Mouse (Mus musculus) midbrain, embryonic 12.5 days (tissue): ENCODE measurements around the gene Fastkd1. TPM values are rescaled to one million over a fixed set of nuclear protein-coding genes. Genes with fewer than 3 reads are reported as not detected.
"Not testable (repeated sequence)": the region's sequence is repeated elsewhere in the genome, so short reads cannot be mapped to it uniquely, and the experiment has no call there.

ENCODE experiments used
- ATAC-seq: fragments of 200-750 bp; cut with Nextera tagmentation; 2 replicates; pipeline ENCODE4 v1.8.0; 2017; ENCODE audit warnings: low read depth, moderate TSS enrichment, moderate library complexity; ENCODE audit not compliant: low FRiP score
- H3K27ac ChIP-seq: fragments of 300-500 bp; sonication (generic); replicated peaks from 2 replicates; pipeline ENCODE4 v1.5.1; 2016; ENCODE audit warnings: mild to moderate bottlenecking
- H3K27me3 ChIP-seq: fragments of 300-500 bp; sonication (generic); 2 replicates; pipeline ENCODE4 v1.6.1; 2016; ENCODE audit warnings: mild to moderate bottlenecking
- H3K36me3 ChIP-seq: fragments of 300-500 bp; sonication (generic); 2 replicates; pipeline ENCODE4 v1.6.1; 2016
- H3K4me1 ChIP-seq: fragments of 300-500 bp; sonication (generic); 2 replicates; pipeline ENCODE4 v1.6.1; 2016
- H3K4me2 ChIP-seq: fragments of 300-500 bp; sonication (generic); replicated peaks from 2 replicates; pipeline ENCODE4 v1.6.1; 2016; ENCODE audit warnings: mild to moderate bottlenecking, moderate library complexity
- H3K4me3 ChIP-seq: fragments of 300-500 bp; sonication (generic); 2 replicates; pipeline ENCODE4 v1.5.1; 2016; ENCODE audit warnings: mild to moderate bottlenecking
- H3K9ac ChIP-seq: fragments of 300-500 bp; sonication (generic); replicated peaks from 2 replicates; pipeline ENCODE4 v1.6.1; 2016; ENCODE audit warnings: mild to moderate bottlenecking, moderate library complexity
- H3K9me3 ChIP-seq: fragments of 300-500 bp; sonication (generic); 2 replicates; pipeline ENCODE4 v1.6.1; 2016; ENCODE audit warnings: mild to moderate bottlenecking
- WGBS: fragments of 180-500 bp; shearing (Covaris S2); methylation state at CpG from one replicate; pipeline ENCODE4 v1.1.7; 2016; 5-methylcytosine and 5-hydroxymethylcytosine counted together
- polyA plus RNA-seq: library from polyadenylated mRNA; unstranded; fragments of >200 nt; fragmentation: Nextera tagmentation; extraction: Ambion mirVana; gene quantifications from 2 replicates; pipeline ENCODE4 v1.2.1, GENCODE M21; 2016

Fastkd1 gene
- polyA plus RNA-seq, 1 experiment from 2014 or later: 16.2 TPM

DNA sequence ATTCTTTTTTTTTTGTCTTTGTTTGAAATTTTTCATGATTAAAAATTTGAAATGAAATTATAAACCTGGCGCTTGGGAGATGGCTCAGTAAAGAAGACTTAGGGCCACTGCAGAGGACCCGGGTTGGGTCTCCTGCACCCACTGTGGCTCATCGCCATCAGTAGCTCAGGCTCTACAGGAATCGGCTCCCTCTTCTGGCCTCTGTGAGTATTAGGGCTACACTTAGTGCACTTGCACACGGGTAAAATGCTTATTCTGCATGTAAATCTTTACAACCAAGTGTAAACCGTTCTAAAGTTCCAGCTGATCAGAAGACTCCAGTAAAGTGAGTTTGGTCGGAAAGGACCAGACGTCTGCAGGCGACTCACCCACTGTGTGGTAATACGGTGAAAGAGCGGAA is 19.8 kb downstream of the Fastkd1 start:
- 94% methylated on average over 11 of the region's 11 CpGs for WGBS
- Histone ChIP-seq H3K27me3 (no peaks in the 10 kb centered on the region), H3K27ac (no peak overlapping the region), H3K4me1 (no peaks in the 10 kb centered on the region), H3K9ac (no peak overlapping the region), H3K4me3 (no peak overlapping the region), H3K4me2 (no peak overlapping the region), H3K36me3 (peaks cover 62% of the 10 kb centered on the region), H3K9me3 (no peaks in the 10 kb centered on the region)
- ATAC-seq: no peak

GRCm38 (mm10) chr2:69690843-69691242 is 22.5 kb downstream of the Fastkd1 start:
- H3K9ac ChIP-seq: no peak overlapping the region
- H3K36me3 ChIP-seq: peaks cover 64% of the 10 kb centered on the region
- ATAC-seq: no peak
- no peaks in the 10 kb centered on the region for H3K9me3 ChIP-seq
- no peak overlapping the region for H3K27ac ChIP-seq
- 92% methylated on average over 6 of the region's 6 CpGs for WGBS
- no peak overlapping the region for H3K4me2 ChIP-seq
- H3K4me3 ChIP-seq: no peak overlapping the region
- H3K27me3 ChIP-seq: peaks cover 11% of the 10 kb centered on the region; the same call in 1 of the 2 replicates
- H3K4me1 ChIP-seq: no peaks in the 10 kb centered on the region

GRCm38 (mm10) chr2:69690214-69690613 is 23.1 kb downstream of the Fastkd1 start:
- Histone ChIP-seq H3K36me3 (peaks cover 64% of the 10 kb centered on the region), H3K4me1 (no peaks in the 10 kb centered on the region), H3K4me3 (no peak overlapping the region), H3K27me3 (peaks cover 15% of the 10 kb centered on the region), H3K27ac (no peak overlapping the region), H3K4me2 (no peak overlapping the region), H3K9ac (no peak overlapping the region), H3K9me3 (no peaks in the 10 kb centered on the region)
- ATAC-seq: no peak
- WGBS: 91% methylated on average over 3 of the region's 3 CpGs

- H3K4me2 ChIP-seq: no peak overlapping the region
- no peak overlapping the region for H3K9ac ChIP-seq
- H3K27ac ChIP-seq: no peak overlapping the region
- H3K9me3 ChIP-seq: no peaks in the 10 kb centered on the region
- H3K4me3 ChIP-seq: no peak overlapping the region
- 97% methylated on average over 3 of the region's 3 CpGs for WGBS
- H3K4me1 ChIP-seq: peaks cover 14% of the 10 kb centered on the region
- ATAC-seq: no peak
- peaks cover 31% of the 10 kb centered on the region for H3K36me3 ChIP-seq
- peaks cover 45% of the 10 kb centered on the region for H3K27me3 ChIP-seq
Observed at GRCm38 (mm10) chr2:69684488-69684887, 28.8 kb downstream of the Fastkd1 start.

DNA sequence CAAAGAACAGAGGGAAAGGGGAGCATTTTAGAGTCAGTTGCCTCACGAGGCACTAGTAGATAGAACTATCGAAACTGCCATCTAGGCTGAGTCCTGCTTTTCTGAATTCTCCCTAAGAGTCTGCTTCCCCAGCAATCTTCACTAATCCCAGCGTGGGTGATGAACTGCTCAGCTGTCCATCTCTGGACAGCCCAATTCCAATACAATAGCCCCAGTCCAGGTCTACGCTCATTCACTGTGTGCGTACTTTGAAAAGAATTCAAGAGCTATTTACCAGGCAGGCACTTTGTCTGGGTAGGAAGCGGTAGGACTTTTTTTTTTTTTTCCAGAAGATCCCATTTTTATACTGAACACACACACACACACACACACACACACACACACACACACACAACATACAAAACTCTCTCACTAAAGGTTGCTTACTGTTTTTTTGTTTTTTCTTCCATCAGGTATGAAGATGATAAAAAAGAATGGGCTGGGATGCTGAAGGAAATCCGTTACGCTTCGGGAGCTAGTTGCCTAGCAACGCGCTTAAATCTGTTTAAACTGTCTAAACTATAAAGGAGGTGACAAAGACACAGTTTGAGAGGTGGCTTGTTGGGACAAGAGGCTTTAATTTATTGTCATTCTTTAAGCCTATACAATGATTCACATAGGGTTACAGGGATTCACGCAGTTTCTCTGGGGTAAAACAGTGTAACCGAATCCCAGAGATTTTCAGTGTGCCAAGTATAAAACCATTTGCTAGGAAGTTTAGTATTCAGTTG is 30.1 kb downstream of the Fastkd1 start:
- no peaks in the 10 kb centered on the region for H3K9me3 ChIP-seq
- peak overlapping the region; percentile 27 for H3K4me2 ChIP-seq
- peaks cover 21% of the 10 kb centered on the region for H3K36me3 ChIP-seq
- no peak overlapping the region for H3K9ac ChIP-seq
- no peak overlapping the region; the same call in 1 of the 2 replicates for H3K4me3 ChIP-seq
- peaks cover 46% of the 10 kb centered on the region for H3K27me3 ChIP-seq
- WGBS: 17% methylated on average over 13 of the region's 13 CpGs
- ATAC-seq: peak; percentile 76; the same call in 1 of the 2 replicates
- H3K27ac ChIP-seq: peak overlapping the region; percentile 50; the same call in 1 of the 2 replicates
- peaks cover 14% of the 10 kb centered on the region for H3K4me1 ChIP-seq

- no peaks in the 10 kb centered on the region for H3K9me3 ChIP-seq
- H3K27ac ChIP-seq: no peak overlapping the region
- H3K36me3 ChIP-seq: peaks cover 10% of the 10 kb centered on the region
- no peak overlapping the region for H3K9ac ChIP-seq
- WGBS: 87% methylated on average over 4 of the region's 4 CpGs
- H3K27me3 ChIP-seq: peaks cover 39% of the 10 kb centered on the region
- H3K4me3 ChIP-seq: no peak overlapping the region
- no peak overlapping the region for H3K4me2 ChIP-seq
- H3K4me1 ChIP-seq: peaks cover 14% of the 10 kb centered on the region
- ATAC-seq: no peak
Observed at GRCm38 (mm10) chr2:69681931-69682330, 31.4 kb downstream of the Fastkd1 start.

DNA sequence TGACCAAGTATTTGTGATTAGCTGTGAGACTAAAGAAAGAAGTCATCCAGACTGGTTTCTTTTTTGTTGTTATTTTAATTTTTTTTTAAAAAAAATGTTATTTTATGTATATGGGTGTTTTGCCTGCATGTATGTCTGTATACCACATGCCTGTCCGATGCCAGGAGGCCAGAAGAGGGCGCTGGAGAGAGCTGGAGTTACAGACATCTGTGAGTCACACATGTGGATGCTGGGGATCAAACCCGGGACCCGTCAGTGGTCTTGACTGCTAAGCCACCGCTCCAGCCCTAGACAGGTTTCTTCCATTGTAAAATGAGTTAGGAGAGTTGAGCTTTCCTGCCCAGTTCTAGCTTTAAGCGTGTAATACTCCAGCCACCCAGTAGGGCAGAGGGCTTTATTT is 33.3 kb downstream of the Fastkd1 start:
- peaks cover 4% of the 10 kb centered on the region; the same call in 1 of the 2 replicates for H3K36me3 ChIP-seq
- peaks cover 30% of the 10 kb centered on the region for H3K27me3 ChIP-seq
- H3K9me3 ChIP-seq: no peaks in the 10 kb centered on the region
- no peak overlapping the region for H3K4me3 ChIP-seq
- peaks cover 14% of the 10 kb centered on the region for H3K4me1 ChIP-seq
- H3K27ac ChIP-seq: no peak overlapping the region
- no peak for ATAC-seq
- H3K9ac ChIP-seq: no peak overlapping the region
- no peak overlapping the region for H3K4me2 ChIP-seq
- WGBS: 66% methylated on average over 6 of the region's 6 CpGs

- 84% methylated on average over 2 of the region's 2 CpGs for whole genome bisulfite sequencing
- H3K4me1 ChIP-seq: not testable (repeated sequence)
Observed at GRCm38 (mm10) chr2:69677215-69677614, 36.1 kb downstream of the Fastkd1 start.

DNA sequence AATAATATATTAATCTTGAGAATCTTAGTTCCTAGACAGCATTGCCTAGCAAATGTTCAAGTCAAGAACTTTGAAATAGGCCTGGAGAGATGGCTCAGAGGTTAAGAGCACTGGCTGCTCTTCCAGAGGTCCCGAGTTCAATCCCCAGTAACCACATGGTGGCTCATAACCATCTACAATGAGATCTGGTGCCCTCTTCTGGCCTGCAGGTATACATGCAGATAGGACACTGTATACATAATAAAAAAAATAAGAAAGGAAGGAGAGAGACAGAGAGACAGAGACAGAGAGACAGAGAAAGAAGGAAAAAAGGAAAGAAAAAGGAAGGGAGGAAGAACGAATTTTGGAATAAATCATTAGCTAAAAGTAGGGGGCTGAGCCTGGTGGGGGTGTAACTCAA is 36.6 kb downstream of the Fastkd1 start:
- no peak overlapping the region for H3K4me3 ChIP-seq
- no peaks in the 10 kb centered on the region for H3K4me1 ChIP-seq
- peaks cover 4% of the 10 kb centered on the region; the same call in 1 of the 2 replicates for H3K36me3 ChIP-seq
- no peak overlapping the region for H3K27ac ChIP-seq
- 69% methylated on average over 2 of the region's 2 CpGs for WGBS
- ATAC-seq: no peak
- no peak overlapping the region for H3K9ac ChIP-seq
- no peak overlapping the region for H3K4me2 ChIP-seq
- H3K27me3 ChIP-seq: peaks cover 16% of the 10 kb centered on the region
- H3K9me3 ChIP-seq: no peaks in the 10 kb centered on the region

More at GRCm38 (mm10) chr2:69677215-69677614, 36.1 kb downstream of the Fastkd1 start:
- H3K27me3 ChIP-seq: peaks cover 19% of the 10 kb centered on the region
- H3K27ac ChIP-seq, H3K4me3 ChIP-seq, H3K9me3 ChIP-seq, H3K36me3 ChIP-seq, ATAC-seq, H3K9ac ChIP-seq, H3K4me2 ChIP-seq: not testable (repeated sequence)

GRCm38 (mm10) chr2:69675266-69675665 is 38.0 kb downstream of the Fastkd1 start:
- 82% methylated on average over 9 of the region's 9 CpGs for WGBS
- no peak for ATAC-seq
- Histone ChIP-seq H3K27ac (no peak overlapping the region), H3K4me2 (no peak overlapping the region), H3K9me3 (no peaks in the 10 kb centered on the region), H3K27me3 (peaks cover 5% of the 10 kb centered on the region; the same call in 1 of the 2 replicates), H3K9ac (no peak overlapping the region), H3K36me3 (peaks cover 4% of the 10 kb centered on the region; the same call in 1 of the 2 replicates), H3K4me1 (no peaks in the 10 kb centered on the region), H3K4me3 (no peak overlapping the region)

DNA sequence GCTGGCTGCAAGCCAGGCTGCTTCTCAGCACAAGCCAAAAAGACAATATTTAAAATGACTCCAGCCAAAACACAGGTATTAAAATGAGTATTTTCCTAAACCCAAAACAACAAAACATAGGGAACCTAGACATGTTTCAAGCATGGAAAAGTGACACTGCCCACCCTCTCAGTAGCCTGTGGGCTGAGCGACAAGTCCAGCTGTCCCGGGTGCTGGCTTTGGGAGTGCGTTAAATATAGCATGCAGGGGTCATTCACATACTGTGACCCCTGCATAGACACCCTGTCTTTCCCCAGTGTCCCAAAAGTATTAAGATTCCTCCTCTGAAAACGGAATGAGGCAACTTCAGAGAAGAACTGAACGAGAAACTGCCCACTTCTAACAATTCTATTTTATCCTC is 39.6 kb downstream of the Fastkd1 start:
- Histone ChIP-seq H3K36me3 (no peaks in the 10 kb centered on the region), H3K27ac (no peak overlapping the region), H3K4me3 (no peak overlapping the region), H3K4me1 (no peaks in the 10 kb centered on the region), H3K4me2 (no peak overlapping the region), H3K9ac (no peak overlapping the region), H3K27me3 (peaks cover 3% of the 10 kb centered on the region; the same call in 1 of the 2 replicates), H3K9me3 (no peaks in the 10 kb centered on the region)
- no peak for ATAC-seq
- WGBS: 75% methylated on average over 5 of the region's 5 CpGs

- H3K4me3 ChIP-seq: no peak within 1 kb of the TSS
- no peaks in the 10 kb centered on the region for H3K9me3 ChIP-seq
- no peak within 1 kb of the TSS for H3K9ac ChIP-seq
- no peaks in the 10 kb centered on the region for H3K27me3 ChIP-seq
- 87% methylated on average over 9 of the region's 9 CpGs for WGBS
- H3K4me2 ChIP-seq: no peak within 1 kb of the TSS
- ATAC-seq: no peak
- H3K27ac ChIP-seq: no peak within 1 kb of the TSS
- H3K36me3 ChIP-seq: peaks cover 10% of the 10 kb centered on the region; the same call in 1 of the 2 replicates
- no peaks in the 10 kb centered on the region for H3K4me1 ChIP-seq
Observed at GRCm38 (mm10) chr2:69669853-69670252, 43.5 kb downstream of the Fastkd1 start, which contains the start of gene Klhl41. TSS of gene Klhl41 (plus strand) at chr2:69670120.
